Mouse (Mus musculus) hindbrain, embryonic 16.5 days (tissue): ENCODE measurements around the gene Dnajb7. TPM values are rescaled to one million over a fixed set of nuclear protein-coding genes. Genes with fewer than 3 reads are reported as not detected.
A peak's percentile ranks its signal among the peaks of the same experiment; 100 is the strongest.

Source experiments
- ATAC-seq: fragments of 200-750 bp; cut with Nextera tagmentation; 2 replicates; pipeline ENCODE4 v1.8.0; 2017; ENCODE audit warnings: moderate TSS enrichment, moderate library complexity
- H3K27ac ChIP-seq: fragments of 300-500 bp; sonication (generic); 2 replicates; pipeline ENCODE4 v1.5.1; 2014; ENCODE audit warnings: low read depth, mild to moderate bottlenecking, control low read depth, low read length, moderate library complexity
- H3K27me3 ChIP-seq: fragments of 300-500 bp; sonication (generic); replicated peaks from 2 replicates; pipeline ENCODE4 v1.6.1; 2014; ENCODE audit warnings: low read length; ENCODE audit not compliant: control insufficient read depth, insufficient read depth
- H3K36me3 ChIP-seq: fragments of 300-500 bp; sonication (generic); 2 replicates; pipeline ENCODE4 v1.6.1; 2014; ENCODE audit warnings: mild to moderate bottlenecking, low read length, moderate library complexity, mixed read lengths; ENCODE audit not compliant: control insufficient read depth, insufficient read depth
- H3K4me1 ChIP-seq: fragments of 300-500 bp; sonication (generic); 2 replicates; pipeline ENCODE4 v1.6.1; 2014; ENCODE audit warnings: low read depth, low read length; ENCODE audit not compliant: control insufficient read depth, insufficient read depth
- H3K4me2 ChIP-seq: fragments of 300-500 bp; sonication (generic); 2 replicates; pipeline ENCODE4 v1.6.1; 2014; ENCODE audit warnings: mild to moderate bottlenecking, low read length, control low read depth, moderate library complexity
- H3K4me3 ChIP-seq: fragments of 300-500 bp; sonication (generic); 2 replicates; pipeline ENCODE4 v1.5.1; 2014; ENCODE audit warnings: mild to moderate bottlenecking, low read length, control low read depth, moderate library complexity
- H3K9ac ChIP-seq: fragments of 300-500 bp; sonication (generic); 2 replicates; pipeline ENCODE4 v1.6.1; 2014; ENCODE audit warnings: low read depth, mild to moderate bottlenecking, control low read depth, low read length, moderate library complexity
- H3K9me3 ChIP-seq: fragments of 300-500 bp; sonication (generic); 2 replicates; pipeline ENCODE4 v1.6.1; 2014; ENCODE audit warnings: mild to moderate bottlenecking, low read length, moderate library complexity; ENCODE audit not compliant: control insufficient read depth
- WGBS: fragments of 180-500 bp; shearing (Covaris S2); extraction: QIAGEN DNeasy Blood & Tissue Kit; methylation state at CpG from one replicate; pipeline ENCODE4 v1.1.7; 2014; 5-methylcytosine and 5-hydroxymethylcytosine counted together
- polyA plus RNA-seq: library from polyadenylated mRNA; unstranded; fragments of >200 nt; fragmentation: Nextera tagmentation; extraction: Ambion mirVana; gene quantifications from 2 replicates; pipeline ENCODE4 v1.2.1, GENCODE M21; 2015

Gene Dnajb7
- polyA plus RNA-seq, 1 experiment from 2014 or later, result 0.95 TPM

- Histone ChIP-seq H3K36me3 (peaks cover 16% of the 10 kb centered on the region), H3K27me3 (no peaks in the 10 kb centered on the region), H3K4me1 (peaks cover 13% of the 10 kb centered on the region), H3K27ac (peak within 1 kb of the TSS; percentile 80), H3K9me3 (no peaks in the 10 kb centered on the region), H3K9ac (peak within 1 kb of the TSS; percentile 83), H3K4me2 (peak within 1 kb of the TSS; percentile 85), H3K4me3 (peak within 1 kb of the TSS; percentile 79)
- WGBS, result under 1% methylated on average over 30 of the region's 30 CpGs
- peak; percentile 99 for ATAC-seq
Observed at GRCm38 (mm10) chr15:81360345-81361021, 47.6 kb downstream of the Dnajb7 start, which contains the start of gene Slc25a17. Gene Slc25a17, minus strand, starts transcription at chr15:81360812.

GRCm38 (mm10) chr15:81359421-81359820 lies 48.7 kb downstream of the Dnajb7 start:
- 88% methylated on average over 5 of the region's 5 CpGs for WGBS
- no peak overlapping the region for H3K4me2 ChIP-seq
- H3K4me1 ChIP-seq, result peaks cover 13% of the 10 kb centered on the region
- no peak for ATAC-seq
- H3K27ac ChIP-seq, result no peak overlapping the region
- H3K36me3 ChIP-seq, result peaks cover 13% of the 10 kb centered on the region
- no peaks in the 10 kb centered on the region for H3K27me3 ChIP-seq
- no peaks in the 10 kb centered on the region for H3K9me3 ChIP-seq
- H3K9ac ChIP-seq, result no peak overlapping the region
- no peak overlapping the region for H3K4me3 ChIP-seq

- Histone ChIP-seq H3K4me1 (peaks cover 13% of the 10 kb centered on the region), H3K27me3 (no peaks in the 10 kb centered on the region), H3K4me2 (no peak overlapping the region), H3K9me3 (no peaks in the 10 kb centered on the region), H3K4me3 (no peak overlapping the region), H3K36me3 (peaks cover 10% of the 10 kb centered on the region), H3K27ac (no peak overlapping the region), H3K9ac (no peak overlapping the region)
- WGBS, result 87% methylated on average over 3 of the region's 3 CpGs
- no peak for ATAC-seq
Observed at GRCm38 (mm10) chr15:81358943-81359342, 49.2 kb downstream of the Dnajb7 start.

- Histone ChIP-seq H3K36me3 (no peaks in the 10 kb centered on the region), H3K4me2 (no peak overlapping the region), H3K27me3 (no peaks in the 10 kb centered on the region), H3K27ac (peak overlapping the region; percentile 17; the same call in 1 of the 2 replicates), H3K4me1 (peaks cover 13% of the 10 kb centered on the region), H3K9ac (no peak overlapping the region), H3K4me3 (no peak overlapping the region), H3K9me3 (no peaks in the 10 kb centered on the region)
- no peak for ATAC-seq
- WGBS, result 46% methylated on average over 5 of the region's 5 CpGs
Observed at GRCm38 (mm10) chr15:81356946-81357345, 51.2 kb downstream of the Dnajb7 start.

Other genes with a start within 250 kb of the Dnajb7 start
- 24.1 and 28.2 TPM in 2 replicates for gene Mrtfa, start 217.5 kb downstream of the Dnajb7 start, polyA plus RNA-seq
- 6.3 and 7.9 TPM in 2 replicates for gene Mchr1, start 172.8 kb downstream of the Dnajb7 start, polyA plus RNA-seq
- gene Slc25a17, start 47.5 kb downstream of the Dnajb7 start, polyA plus RNA-seq, result 131 and 133 TPM in 2 replicates
- 200 and 211 TPM in 2 replicates for gene St13, start 8.2 kb downstream of the Dnajb7 start, polyA plus RNA-seq
- gene Xpnpep3, start 8.2 kb downstream of the Dnajb7 start, polyA plus RNA-seq, result 8.3 and 10.6 TPM in 2 replicates
- gene Rbx1, start 58.0 kb upstream of the Dnajb7 start, polyA plus RNA-seq, result 383 and 395 TPM in 2 replicates
- gene Ep300, start 177.1 kb upstream of the Dnajb7 start, polyA plus RNA-seq, result 17.3 and 21.4 TPM in 2 replicates